Mouse (Mus musculus) E14TG2a.4 (cell line): ENCODE measurements around the gene Shmt2.
A peak's percentile ranks its signal among the peaks of the same experiment; 100 is the strongest.

Source experiments
- H3K27me3 ChIP-seq: 2 replicates; pipeline ENCODE4 v1.6.1; 2014; ENCODE audit warnings: low read length, control low read depth; ENCODE audit not compliant: insufficient read depth
- H3K36me3 ChIP-seq: 2 replicates; pipeline ENCODE4 v1.6.1; 2014; ENCODE audit warnings: low read length, control low read depth; ENCODE audit not compliant: insufficient read depth
- H3K4me1 ChIP-seq: replicated peaks from 2 replicates; pipeline ENCODE4 v1.6.1; 2014; ENCODE audit warnings: low read depth, low read length, control low read depth
- H3K4me3 ChIP-seq: replicated peaks from 2 replicates; pipeline ENCODE4 v1.5.1; 2014; ENCODE audit warnings: mild to moderate bottlenecking, low read length
- H3K9me3 ChIP-seq: 2 replicates; pipeline ENCODE4 v1.6.1; 2014; ENCODE audit warnings: low read length, control low read depth
- CTCF ChIP-seq: conservative IDR thresholded peaks from 2 replicates; pipeline ENCODE4 v1.5.1; 2014; ENCODE audit warnings: low read length
- NANOG ChIP-seq: IDR thresholded peaks from 2 replicates; pipeline ENCODE4 v1.6.1; 2014; ENCODE audit warnings: borderline replicate concordance, low read length, mixed read lengths
- POU5F1 ChIP-seq: IDR thresholded peaks from 2 replicates; pipeline ENCODE4 v1.6.1; 2014; ENCODE audit warnings: low read length, borderline replicate concordance

Shmt2 gene

GRCm38 (mm10) chr10:127557397-127557796 lies 35.2 kb upstream of the Shmt2 start:
- Histone ChIP-seq H3K9me3 (no peaks in the 10 kb centered on the region), H3K4me1 (peaks cover 79% of the 10 kb centered on the region), H3K4me3 (peak overlapping the region; percentile 68), H3K36me3 (peaks cover 83% of the 10 kb centered on the region), H3K27me3 (peaks cover 10% of the 10 kb centered on the region; the same call in 1 of the 2 replicates)
- TF ChIP-seq POU5F1: no peak
- peak; percentile 25 for TF ChIP-seq CTCF
- TF ChIP-seq NANOG: no peak

- Histone ChIP-seq H3K36me3 (peaks cover 88% of the 10 kb centered on the region), H3K4me1 (peaks cover 70% of the 10 kb centered on the region), H3K4me3 (peak overlapping the region; percentile 39; the same call in 1 of the 2 replicates), H3K27me3 (peaks cover 10% of the 10 kb centered on the region; the same call in 1 of the 2 replicates), H3K9me3 (no peaks in the 10 kb centered on the region)
- no peak for TF ChIP-seq NANOG
- TF ChIP-seq CTCF: peak; percentile 95
Observed at GRCm38 (mm10) chr10:127555703-127556102, 33.5 kb upstream of the Shmt2 start.

DNA sequence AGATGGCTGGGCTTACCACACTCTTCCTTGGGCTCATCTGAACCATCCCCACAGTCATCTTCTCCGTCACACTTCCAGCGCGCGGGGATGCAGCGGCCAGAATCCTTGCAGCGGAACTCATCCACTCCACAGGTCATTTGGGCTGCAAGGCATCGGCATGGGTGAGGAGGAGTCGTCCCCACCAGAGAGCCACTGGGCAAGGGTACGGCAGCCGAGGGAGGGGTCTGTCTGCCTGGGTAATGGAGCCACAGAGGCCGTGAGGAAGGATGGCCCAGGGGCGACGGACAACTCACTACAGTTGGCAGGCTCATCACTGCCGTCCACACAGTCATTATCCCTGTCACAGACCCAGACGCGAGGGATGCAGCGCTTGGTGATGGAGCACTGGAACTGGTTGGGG lies 27.6 kb upstream of the Shmt2 start:
- H3K4me3 ChIP-seq: 0 out of 2 replicates have a peak overlapping the region, but pooled peaks have one; percentile 46
- H3K36me3 ChIP-seq: peaks cover 95% of the 10 kb centered on the region
- peaks cover 8% of the 10 kb centered on the region; the same call in 1 of the 2 replicates for H3K27me3 ChIP-seq
- TF ChIP-seq NANOG: no peak
- no peak for TF ChIP-seq POU5F1
- H3K4me1 ChIP-seq: peaks cover 56% of the 10 kb centered on the region
- no peaks in the 10 kb centered on the region; the same call in 1 of the 2 replicates for H3K9me3 ChIP-seq

GRCm38 (mm10) chr10:127548236-127548635 lies 26.0 kb upstream of the Shmt2 start:
- peaks cover 52% of the 10 kb centered on the region for H3K4me1 ChIP-seq
- H3K27me3 ChIP-seq: peaks cover 8% of the 10 kb centered on the region; the same call in 1 of the 2 replicates
- H3K9me3 ChIP-seq: no peaks in the 10 kb centered on the region; the same call in 1 of the 2 replicates
- TF ChIP-seq POU5F1 (no peak), CTCF (no peak), NANOG (no peak)
- peaks cover 89% of the 10 kb centered on the region for H3K36me3 ChIP-seq
- no peak overlapping the region for H3K4me3 ChIP-seq

DNA sequence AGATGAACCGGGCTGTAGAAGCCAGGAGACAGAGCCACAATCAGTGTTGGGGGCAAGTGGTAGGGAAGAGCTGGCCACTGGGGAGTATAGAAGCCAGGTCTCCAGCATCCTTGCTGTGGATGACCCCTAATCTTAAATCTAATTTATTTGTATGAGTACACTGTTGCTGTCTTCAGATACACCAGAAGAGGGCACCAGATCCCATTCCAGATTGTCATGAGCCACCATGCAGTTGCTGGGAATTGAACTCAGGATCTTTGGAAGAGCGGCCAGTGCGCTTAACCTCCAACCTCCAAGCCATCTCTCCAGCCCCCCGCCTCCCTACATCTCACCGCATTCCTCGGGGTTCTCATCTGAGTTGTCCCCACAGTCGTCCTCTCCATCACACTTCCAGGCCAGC lies 24.3 kb upstream of the Shmt2 start:
- TF ChIP-seq CTCF (peak; percentile 49), NANOG (no peak), POU5F1 (no peak)
- no peaks in the 10 kb centered on the region; the same call in 1 of the 2 replicates for H3K9me3 ChIP-seq

GRCm38 (mm10) chr10:127544375-127544774 lies 22.1 kb upstream of the Shmt2 start:
- Histone ChIP-seq H3K9me3 (no peaks in the 10 kb centered on the region; the same call in 1 of the 2 replicates), H3K27me3 (peaks cover 11% of the 10 kb centered on the region; the same call in 1 of the 2 replicates), H3K4me3 (no peak overlapping the region), H3K4me1 (peaks cover 63% of the 10 kb centered on the region), H3K36me3 (peaks cover 75% of the 10 kb centered on the region)
- TF ChIP-seq CTCF: no peak
- no peak for TF ChIP-seq POU5F1
- no peak for TF ChIP-seq NANOG

More for the DNA sequence above, 24.3 kb upstream of the Shmt2 start:
- H3K36me3 ChIP-seq: peaks cover 85% of the 10 kb centered on the region
- peaks cover 61% of the 10 kb centered on the region for H3K4me1 ChIP-seq
- peaks cover 15% of the 10 kb centered on the region; the same call in 1 of the 2 replicates for H3K27me3 ChIP-seq
- H3K4me3 ChIP-seq: no peak overlapping the region

DNA sequence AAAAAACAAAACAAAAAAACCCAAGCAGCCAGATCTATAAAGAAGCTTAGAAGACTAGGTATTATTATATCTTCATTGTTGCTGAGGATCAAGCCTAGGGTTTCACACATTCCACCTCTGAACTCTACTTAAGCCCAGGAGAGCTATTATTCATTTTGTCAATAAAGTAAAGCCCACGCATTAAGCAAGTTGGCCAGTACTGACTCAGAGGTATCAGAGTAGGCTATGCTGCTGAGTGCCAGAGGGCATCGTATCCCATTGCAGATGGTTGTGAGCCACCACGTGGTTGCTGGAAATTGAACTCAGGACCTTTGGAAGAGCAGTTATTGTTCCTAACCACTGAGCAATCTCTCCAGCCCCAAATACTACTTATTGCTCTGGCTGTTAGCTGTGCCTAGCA lies 21.7 kb upstream of the Shmt2 start:
- Histone ChIP-seq H3K36me3 (peaks cover 76% of the 10 kb centered on the region), H3K9me3 (no peaks in the 10 kb centered on the region), H3K27me3 (peaks cover 14% of the 10 kb centered on the region), H3K4me3 (no peak overlapping the region), H3K4me1 (peaks cover 63% of the 10 kb centered on the region)
- TF ChIP-seq CTCF: no peak
- TF ChIP-seq NANOG: no peak
- TF ChIP-seq POU5F1: no peak

- no peak overlapping the region for H3K4me3 ChIP-seq
- no peaks in the 10 kb centered on the region for H3K9me3 ChIP-seq
- H3K4me1 ChIP-seq: peaks cover 66% of the 10 kb centered on the region
- H3K27me3 ChIP-seq: peaks cover 10% of the 10 kb centered on the region; the same call in 1 of the 2 replicates
- TF ChIP-seq POU5F1 (no peak), CTCF (no peak), NANOG (no peak)
- peaks cover 72% of the 10 kb centered on the region for H3K36me3 ChIP-seq
Observed at GRCm38 (mm10) chr10:127542720-127543119, 20.5 kb upstream of the Shmt2 start.

GRCm38 (mm10) chr10:127542084-127542483 lies 19.8 kb upstream of the Shmt2 start:
- Histone ChIP-seq H3K4me3 (no peak overlapping the region), H3K27me3 (peaks cover 10% of the 10 kb centered on the region; the same call in 1 of the 2 replicates), H3K36me3 (peaks cover 66% of the 10 kb centered on the region), H3K9me3 (no peaks in the 10 kb centered on the region), H3K4me1 (peaks cover 69% of the 10 kb centered on the region)
- TF ChIP-seq NANOG: no peak
- no peak for TF ChIP-seq CTCF
- no peak for TF ChIP-seq POU5F1
